Mouse (Mus musculus): ENCODE data around the gene Prkg1. TPM values are rescaled to one million over a fixed set of nuclear protein-coding genes. Genes with fewer than 3 reads are reported as not detected.

Gene Prkg1
- 0.28 and 0.41 TPM in 2 replicates for polyA plus RNA-seq (2012; rRNA removed; ENCODE audit: low replicate concordance)

DNA sequence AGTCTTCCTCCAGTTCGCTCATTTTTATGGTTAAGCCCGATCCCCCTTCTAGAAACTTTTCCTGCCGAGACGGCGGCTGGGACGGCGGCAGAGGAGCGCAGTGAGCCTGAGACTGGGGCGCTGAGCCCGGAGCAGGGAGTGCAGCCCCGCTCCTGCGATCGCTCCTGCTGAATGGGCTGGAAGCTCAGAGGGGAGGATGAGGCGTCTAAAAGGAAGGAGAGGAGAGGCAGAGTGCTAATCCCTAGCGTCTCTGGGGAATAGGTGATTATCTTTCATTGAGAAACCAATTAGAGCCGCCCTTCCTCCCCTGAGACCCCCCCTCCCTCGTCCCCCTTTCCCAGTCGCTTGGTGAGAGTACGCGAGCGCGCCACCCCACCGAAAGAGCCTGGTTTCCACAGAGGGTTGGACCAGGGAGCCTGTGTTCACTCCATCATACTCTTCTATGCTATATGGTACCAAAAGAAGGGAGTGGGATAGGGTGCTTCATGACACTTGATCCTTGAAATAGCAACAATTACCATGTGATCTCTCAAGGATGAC, at the start of gene Prkg1:
Gene Prkg1, minus strand, starts transcription at position 233 of the 540 bp plus-strand sequence.

DNA sequence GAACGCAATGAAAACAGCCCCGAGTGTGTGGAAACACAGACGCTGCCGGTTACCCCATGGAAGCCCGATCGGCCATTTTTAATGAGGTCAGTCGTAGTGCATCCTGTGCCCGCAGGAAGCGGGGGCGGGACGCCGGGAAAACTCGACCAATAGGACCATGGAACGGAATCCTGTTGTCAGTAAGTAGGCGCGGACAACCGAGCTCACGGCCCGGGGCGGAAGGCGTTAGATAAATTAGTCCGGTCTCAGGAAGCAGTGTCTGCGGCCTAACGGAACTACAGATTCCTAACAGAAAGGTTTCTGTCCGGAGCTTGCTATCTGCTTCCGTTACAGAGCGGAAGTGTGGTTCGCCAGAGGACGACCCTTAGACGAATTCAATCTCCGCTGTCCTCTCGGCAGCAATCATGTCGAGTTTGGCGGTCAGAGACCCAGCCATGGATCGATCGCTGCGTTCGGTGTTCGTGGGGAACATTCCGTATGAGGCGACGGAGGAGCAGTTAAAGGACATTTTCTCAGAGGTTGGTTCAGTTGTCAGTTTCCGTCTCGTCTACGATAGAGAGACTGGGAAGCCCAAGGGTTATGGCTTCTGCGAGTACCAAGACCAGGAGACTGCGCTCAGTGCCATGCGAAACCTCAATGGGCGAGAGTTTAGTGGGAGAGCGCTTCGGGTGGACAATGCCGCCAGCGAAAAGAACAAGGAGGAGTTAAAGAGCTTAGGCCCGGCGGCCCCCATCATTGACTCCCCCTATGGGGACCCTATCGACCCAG, 682.0 kb downstream of the Prkg1 start, which contains the start of gene Cstf2t:
Gene Cstf2t, plus strand, starts transcription at position 176 of the 768 bp plus-strand sequence.

DNA sequence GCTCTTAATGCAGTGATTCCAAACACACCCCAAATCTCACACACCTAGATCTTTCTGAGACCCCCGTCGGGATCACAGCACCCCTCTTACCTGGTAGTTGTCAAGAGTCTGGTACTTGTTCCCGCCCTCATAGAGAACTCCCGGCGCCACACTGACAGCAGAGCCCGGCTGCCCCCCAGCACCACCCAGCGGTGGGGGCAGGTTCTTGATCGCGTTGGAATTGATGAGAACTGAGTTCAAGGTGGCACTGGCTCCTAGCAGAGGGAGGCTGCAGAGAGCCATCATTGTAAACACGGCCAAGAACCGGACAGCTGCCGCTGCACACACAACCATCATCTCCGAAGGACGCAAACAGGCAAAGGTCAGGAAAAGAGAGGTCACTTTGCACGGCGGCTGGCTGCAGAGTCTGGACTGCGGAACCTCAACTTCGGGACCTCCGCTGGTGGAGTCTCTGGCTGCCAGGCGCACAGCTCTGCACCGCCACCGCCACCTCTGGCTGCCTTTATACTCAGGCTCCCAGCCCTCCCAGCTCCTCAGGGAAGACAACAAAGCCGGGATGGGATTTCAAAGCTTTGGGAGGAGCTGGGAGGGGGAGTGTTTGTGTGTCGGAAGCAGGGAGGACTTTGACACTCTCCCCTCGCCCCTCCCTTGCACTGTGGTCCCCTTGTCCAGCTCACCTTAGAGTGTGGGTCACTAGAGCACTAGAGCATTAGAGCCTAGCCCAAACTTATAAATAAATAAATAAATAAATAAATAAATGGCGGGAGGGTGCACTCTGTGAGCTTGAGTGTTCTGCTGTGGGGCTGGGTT, 1215.6 kb downstream of the Prkg1 start, which contains the start of gene Dkk1:
Gene Dkk1, minus strand, starts transcription at position 622 of the 810 bp plus-strand sequence.

Other genes with a start within 250 kb of the Prkg1 start
- gene A1cf, start 103.7 kb upstream of the Prkg1 start, polyA plus RNA-seq (2012; rRNA removed; ENCODE audit: low replicate concordance), result 9.9 and 12.3 TPM in 2 replicates

Measured in duodenum, adult 2 months (tissue).